ENCODE assay signal across 8 mouse cellular contexts in genomic region chr9:121348476-121348875, GRCm38 (mm10). TPM values are rescaled to one million over a fixed set of nuclear protein-coding genes. Genes with fewer than 3 reads are reported as not detected.
A peak's percentile ranks its signal among the peaks of the same experiment; 100 is the strongest.
DNase-seq lines count a peak whose midpoint lies in the region; ATAC-seq and TF ChIP-seq lines count a peak whose summit lies in the region.

No protein-coding gene starts in this region.

- H3K27me3 ChIP-seq in heart, adult 2 months (ENCODE audit: control insufficient read depth, insufficient read depth, low read length), result no peaks in the 10 kb centered on the region
- no peaks in the 10 kb centered on the region for H3K27me3 ChIP-seq in embryonic facial prominence, embryonic 15.5 days
- no peaks in the 10 kb centered on the region for H3K27me3 ChIP-seq in midbrain, embryonic 11.5 days (ENCODE audit: control insufficient read depth, insufficient read depth, low read length)

- peaks cover 3% of the 10 kb centered on the region for H3K79me2 ChIP-seq in heart, adult 2 months (replicated peaks; ENCODE audit: control insufficient read depth, insufficient read depth, low read length)

- peaks cover 21% of the 10 kb centered on the region for H3K36me3 ChIP-seq in heart, adult 2 months (ENCODE audit: control insufficient read depth, insufficient read depth, low read length)
- H3K36me3 ChIP-seq in embryonic facial prominence, embryonic 15.5 days, result no peaks in the 10 kb centered on the region
- H3K36me3 ChIP-seq in midbrain, embryonic 11.5 days (ENCODE audit: control insufficient read depth, insufficient read depth, low read length), result no peaks in the 10 kb centered on the region

- peak overlapping the region; percentile 33 for H3K9ac ChIP-seq in heart, adult 2 months (ENCODE audit: low read depth, low read length)
- no peak overlapping the region for H3K9ac ChIP-seq in embryonic facial prominence, embryonic 15.5 days
- no peak overlapping the region for H3K9ac ChIP-seq in midbrain, embryonic 11.5 days (ENCODE audit: low read length)

- 0 out of 2 replicates have a peak, but pooled peaks have one; percentile 14 for TF ChIP-seq CTCF in heart, adult 2 months (IDR thresholded peaks at IDR 0.05)

- 2% methylated on average over 5 of the region's 5 CpGs for WGBS in heart, adult 2 months
- WGBS in embryonic facial prominence, embryonic 15.5 days, result 14% methylated on average over 5 of the region's 5 CpGs
- 7% methylated on average over 5 of the region's 5 CpGs for WGBS in midbrain, embryonic 11.5 days

- peak; percentile 58 to 62 for DNase-seq in heart, adult 2 months
- DNase-seq in heart, postnatal 25 days (ENCODE audit: low spot score), result no peak
- DNase-seq in kidney, adult 9 months, result peak; percentile 60
- peak; percentile 86 for DNase-seq in midbrain, embryonic 11.5 days (ENCODE audit: low spot score, missing footprints)
- no peak for DNase-seq in ovary, adult 18-20 months (ENCODE audit: low spot score)
- DNase-seq in cerebellum, adult 11 months, result no peak

- peak overlapping the region; percentile 16 for H3K4me2 ChIP-seq in embryonic facial prominence, embryonic 15.5 days (replicated peaks)
- H3K4me2 ChIP-seq in midbrain, embryonic 11.5 days, result no peak overlapping the region

- peak overlapping the region; percentile 9; the same call in 1 of the 2 replicates for H3K4me3 ChIP-seq in heart, adult 2 months
- no peak overlapping the region for H3K4me3 ChIP-seq in embryonic facial prominence, embryonic 15.5 days (replicated peaks)
- H3K4me3 ChIP-seq in midbrain, embryonic 11.5 days (ENCODE audit: low read depth, low read length), result no peak overlapping the region

- no peak for ATAC-seq in embryonic facial prominence, embryonic 15.5 days (ENCODE audit: insufficient number of reproducible peaks, low FRiP score, low TSS enrichment, low read depth)
- peak; percentile 57 for ATAC-seq in midbrain, embryonic 11.5 days (ENCODE audit: low FRiP score)
- no peak for ATAC-seq in monocyte, adult 5-6 weeks (replicated peaks; ENCODE audit: insufficient number of reproducible peaks, low FRiP score, low TSS enrichment, poor library complexity, severe bottlenecking)

- TF ChIP-seq EP300 in heart, adult 2 months (IDR thresholded peaks at IDR 0.05; ENCODE audit: insufficient read depth, low read depth, low read length), result no peak

- peaks cover 57% of the 10 kb centered on the region for H3K4me1 ChIP-seq in heart, adult 2 months (ENCODE audit: control insufficient read depth, insufficient read depth, low read length)
- peaks cover 68% of the 10 kb centered on the region for H3K4me1 ChIP-seq in embryonic facial prominence, embryonic 15.5 days
- H3K4me1 ChIP-seq in midbrain, embryonic 11.5 days (ENCODE audit: control insufficient read depth, insufficient read depth, low read length), result peaks cover 36% of the 10 kb centered on the region

- H3K9me3 ChIP-seq in embryonic facial prominence, embryonic 15.5 days (replicated peaks), result no peaks in the 10 kb centered on the region
- H3K9me3 ChIP-seq in midbrain, embryonic 11.5 days (ENCODE audit: control insufficient read depth, low read length), result no peaks in the 10 kb centered on the region

- intact Hi-C loops in heart, adult 2 months (cut with DNase I), result loop anchor here (1.0 kb wide), 1 partner anchor 34 kb away; no protein-coding TSS in a partner anchor
- intact Hi-C loops in heart, postnatal 25 days (cut with DNase I), result no loop called here

- no peak for TF ChIP-seq POLR2A in heart, adult 2 months (IDR thresholded peaks at IDR 0.05; ENCODE audit: insufficient read depth, low read depth, low read length)

- H3K27ac ChIP-seq in heart, adult 2 months, result peak overlapping the region; percentile 99
- H3K27ac ChIP-seq in embryonic facial prominence, embryonic 15.5 days (replicated peaks), result peak overlapping the region; percentile 86
- peak overlapping the region; percentile 64 for H3K27ac ChIP-seq in midbrain, embryonic 11.5 days (ENCODE audit: low read depth, low read length)

RNA-seq across cellular contexts. Expression of gene Trak1, which starts 51.2 kb away (rescaled TPM):
- total RNA-seq in heart, adult 2 months (2021), result 100 to 1,000 TPM; 276 to 302 TPM
- 170 and 204 TPM in 2 replicates for polyA plus RNA-seq in heart, adult 2 months (2012; rRNA removed)
- 100 to 1,000 TPM; 309 to 322 TPM for total RNA-seq in heart, postnatal 25 days (2021)
- polyA plus RNA-seq in embryonic facial prominence, embryonic 15.5 days (2015; fragmentation: Nextera tagmentation; extraction: Ambion mirVana), result 28.4 and 28.9 TPM in 2 replicates
- polyA plus RNA-seq in midbrain, embryonic 11.5 days (2014; fragmentation: Nextera tagmentation; extraction: Ambion mirVana), result 19.2 and 20.5 TPM in 2 replicates
- 26.0 to 55.3 TPM (median 29.2 TPM) in 3 replicates for total RNA-seq in monocyte, adult 5-6 weeks (2017)

Comparison
In these comparisons a context has a peak if more than half of its experiments do, and no peak if none do; other contexts are left out.
1. DNase-seq: peak in heart, adult 2 months (2 of 2), kidney, adult 9 months (single experiment) and midbrain, embryonic 11.5 days (single experiment); none in heart, postnatal 25 days (single experiment), ovary, adult 18-20 months (single experiment) and cerebellum, adult 11 months (single experiment).
2. Peak in every context shown above with its lines, with median percentiles within 50 percentile points of each other: H3K27ac ChIP-seq.